Mouse (Mus musculus) central nervous system, embryonic 11.5 days (tissue): ENCODE measurements around the gene Ocm. TPM values are rescaled to one million over a fixed set of nuclear protein-coding genes. Genes with fewer than 3 reads are reported as not detected.

ENCODE experiments used
- polyA plus RNA-seq: library from polyadenylated mRNA; depleted of rRNA; stranded (reverse); fragments of >200 nt; gene quantifications from 2 replicates; pipeline ENCODE4 v1.2.3, GENCODE M21; 2012; rRNA removed

The Ocm gene
- not detected in 2 replicates for polyA plus RNA-seq

DNA sequence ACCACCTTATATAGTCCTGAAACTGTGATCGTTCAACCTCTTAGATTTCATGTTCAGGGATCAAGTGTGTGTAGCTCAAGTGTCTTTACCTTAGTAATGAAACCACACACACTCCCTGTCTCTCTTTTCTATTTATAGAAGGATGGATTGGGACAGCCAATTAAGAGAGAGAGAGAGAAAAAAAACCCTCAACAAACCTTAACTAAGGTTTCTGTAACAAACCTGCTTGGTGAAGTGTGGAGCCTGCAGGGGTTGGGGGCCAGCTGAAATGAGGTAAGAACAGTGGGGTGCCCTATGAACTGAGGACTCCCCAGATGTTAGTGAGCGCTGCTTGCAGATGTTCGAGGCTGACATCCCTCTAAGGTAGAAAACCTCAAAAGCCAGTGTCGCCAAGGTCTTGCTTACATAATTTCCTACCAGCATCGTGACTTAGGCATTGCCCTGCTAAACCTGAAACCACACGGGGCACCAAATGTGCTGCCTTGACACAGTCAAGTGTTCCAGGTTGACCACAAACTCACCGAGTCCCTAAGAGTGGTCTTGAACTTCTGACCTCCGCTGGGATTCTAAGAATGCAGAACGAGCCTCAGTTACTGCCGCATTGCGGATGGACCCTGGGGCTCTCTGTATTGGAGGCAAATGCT lies at the start of gene Ocm:
Ocm (minus strand) TSS at position 51 of the 644 bp plus-strand sequence.

DNA sequence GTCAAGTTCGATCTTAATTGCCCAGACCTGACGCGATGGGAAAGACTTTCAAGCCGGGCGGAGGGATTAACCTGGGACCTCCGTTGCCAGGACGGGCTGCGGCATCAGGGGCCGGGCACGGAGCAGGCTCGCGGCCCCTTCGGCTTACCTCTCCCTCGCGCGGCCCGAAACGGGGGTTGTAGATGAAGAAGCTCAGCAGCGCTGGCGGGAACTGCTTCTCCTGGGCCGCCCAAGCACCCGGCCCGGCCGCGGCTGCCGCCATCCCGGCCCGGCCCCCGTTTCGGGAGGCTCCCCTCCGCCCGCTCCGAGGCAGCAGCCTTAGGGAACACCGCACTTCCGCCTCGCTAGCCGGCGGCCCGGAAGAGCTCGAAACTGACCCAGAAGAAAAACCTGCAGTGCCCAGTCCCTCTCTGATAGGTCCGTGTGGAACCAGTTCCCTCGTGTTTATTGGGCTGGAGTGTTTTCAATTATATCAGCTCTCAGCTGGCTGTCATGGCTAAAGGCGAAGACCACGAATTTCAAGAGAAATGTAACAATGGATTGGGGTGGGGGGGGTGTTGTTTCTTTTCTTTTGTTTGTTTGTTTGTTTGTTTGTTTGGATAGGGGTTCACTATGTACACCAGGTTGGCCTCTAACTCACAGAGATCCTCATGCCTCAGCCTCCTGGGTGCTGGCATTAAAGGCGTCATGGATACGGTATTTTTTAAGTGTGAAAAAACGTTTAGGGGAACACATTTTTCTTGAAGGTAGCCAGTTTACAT lies 11.7 kb downstream of the Ocm start, which contains the start of gene Ccz1:
Ccz1 (minus strand) TSS at position 327 of the 761 bp plus-strand sequence.

Other genes starting within 250 kb of the Ocm start
- gene Eif2ak1, start 208.9 kb downstream of the Ocm start, polyA plus RNA-seq, result 21.1 and 28.6 TPM in 2 replicates
- 0.23 and 0.41 TPM in 2 replicates for gene Ankrd61, start 129.0 kb downstream of the Ocm start, polyA plus RNA-seq
- 60.2 and 80.2 TPM in 2 replicates for gene Aimp2, start 116.8 kb downstream of the Ocm start, polyA plus RNA-seq
- 18.8 and 21.6 TPM in 2 replicates for gene Pms2, start 116.7 kb downstream of the Ocm start, polyA plus RNA-seq
- 1.7 and 2.8 TPM in 2 replicates for gene Gm42421, start 98.5 kb downstream of the Ocm start, polyA plus RNA-seq
- 3.7 TPM in 2 replicates for gene Rsph10b, start 93.6 kb downstream of the Ocm start, polyA plus RNA-seq
- 53.6 and 65.0 TPM in 2 replicates for gene Ccz1, start 11.8 kb downstream of the Ocm start, polyA plus RNA-seq
- gene Lmtk2, start 73.8 kb upstream of the Ocm start, polyA plus RNA-seq, result 10.7 and 11.7 TPM in 2 replicates
- 0.08 and 0.14 TPM in 2 replicates for gene Bhlha15, start 163.6 kb upstream of the Ocm start, polyA plus RNA-seq
- gene Tecpr1, start 196.9 kb upstream of the Ocm start, polyA plus RNA-seq, result 29.4 and 34.9 TPM in 2 replicates
- 90.4 and 98.4 TPM in 2 replicates for gene Bri3, start 217.8 kb upstream of the Ocm start, polyA plus RNA-seq